Mouse (Mus musculus) macrophage (primary cell): Measurements from ENCODE around the gene Cfap206. TPM values are rescaled to one million over a fixed set of nuclear protein-coding genes. Genes with fewer than 3 reads are reported as not detected.
A peak's percentile ranks its signal among the peaks of the same experiment; 100 is the strongest.
"Not testable (repeated sequence)": the region's sequence is repeated elsewhere in the genome, so short reads cannot be mapped to it uniquely, and the experiment has no call there.

Experiments used
- H3K27ac ChIP-seq: fragments of 350-480 bp; formaldehyde crosslinking; 2 replicates; pipeline ENCODE4 v1.9.0; 2021
- H3K36me3 ChIP-seq: fragments of 350-480 bp; formaldehyde crosslinking; 2 replicates; pipeline ENCODE4 v1.9.0; 2021; ENCODE audit errors: inconsistent target
- H3K4me3 ChIP-seq: fragments of 350-480 bp; formaldehyde crosslinking; 2 replicates; pipeline ENCODE4 v1.9.0; 2021; ENCODE audit errors: inconsistent target
- H3K79me2 ChIP-seq: fragments of 350-480 bp; formaldehyde crosslinking; 2 replicates; pipeline ENCODE4 v1.9.0; 2021; ENCODE audit errors: inconsistent target
- WGBS: methylation state at CpG from one replicate; pipeline ENCODE4 v1.1.7; 2026; ENCODE audit warnings: inconsistent platforms; ENCODE audit not compliant: missing documents; 5-methylcytosine and 5-hydroxymethylcytosine counted together
- polyA plus RNA-seq: library from polyadenylated mRNA; stranded (reverse); fragments of 250-400 nt; gene quantifications from 3 replicates; pipeline ENCODE4 v1.2.4, GENCODE M21; 2018; ENCODE audit warnings: inconsistent platforms
- total RNA-seq, 78 experiments: library from RNA; depleted of rRNA; stranded (reverse); fragments of 250-400 nt; gene quantifications; 1 replicate in 9 of 78; 2 replicates in 24 of 78; 3 replicates in 43 of 78; 4 replicates in 2 of 78; pipeline ENCODE4 v1.2.4; 2018; ENCODE audit warnings: inconsistent platforms in 56 of 78

Gene Cfap206
- not detected for total RNA-seq (2018; cell fraction: chromatin; rRNA removed)
- not detected for total RNA-seq (2018; cell fraction: cytosol; rRNA removed)
- total RNA-seq (2018; cell fraction: nucleus; rRNA removed), result not detected
- polyA plus RNA-seq, result not detected in 3 replicates

DNA sequence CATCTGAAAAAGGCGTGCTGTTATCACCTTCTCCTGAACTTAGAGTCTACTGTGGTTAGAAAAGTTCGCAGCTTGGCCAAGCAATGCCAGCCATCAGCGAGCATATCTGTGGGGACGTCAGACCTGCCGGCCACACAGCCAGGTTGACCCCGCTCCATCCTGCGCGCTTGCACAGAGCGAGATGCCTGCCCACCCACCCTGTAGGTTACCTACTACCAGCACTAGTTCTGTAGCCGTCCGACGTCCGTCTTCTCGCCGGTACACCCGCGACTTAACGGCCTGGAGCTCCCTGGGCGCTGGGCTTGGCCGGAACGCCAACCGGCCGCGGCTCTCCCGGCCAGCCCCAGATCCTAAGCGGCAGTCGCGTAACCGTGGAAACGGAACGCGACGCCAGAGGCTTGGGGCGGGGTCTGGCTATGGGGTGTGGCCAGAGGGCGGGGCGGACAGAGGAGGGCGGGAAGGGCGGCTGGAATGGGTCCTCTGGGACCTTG is at the start of gene Cfap206:
Cfap206 (minus strand) TSS at position 356 of the 491 bp plus-strand sequence.
- 2% methylated on average over 29 of the region's 38 CpGs for WGBS
- Histone ChIP-seq H3K36me3 (no peaks in the 10 kb centered on the region), H3K27ac (no peak within 1 kb of the TSS), H3K79me2 (no peaks in the 10 kb centered on the region), H3K4me3 (no peak within 1 kb of the TSS)

DNA sequence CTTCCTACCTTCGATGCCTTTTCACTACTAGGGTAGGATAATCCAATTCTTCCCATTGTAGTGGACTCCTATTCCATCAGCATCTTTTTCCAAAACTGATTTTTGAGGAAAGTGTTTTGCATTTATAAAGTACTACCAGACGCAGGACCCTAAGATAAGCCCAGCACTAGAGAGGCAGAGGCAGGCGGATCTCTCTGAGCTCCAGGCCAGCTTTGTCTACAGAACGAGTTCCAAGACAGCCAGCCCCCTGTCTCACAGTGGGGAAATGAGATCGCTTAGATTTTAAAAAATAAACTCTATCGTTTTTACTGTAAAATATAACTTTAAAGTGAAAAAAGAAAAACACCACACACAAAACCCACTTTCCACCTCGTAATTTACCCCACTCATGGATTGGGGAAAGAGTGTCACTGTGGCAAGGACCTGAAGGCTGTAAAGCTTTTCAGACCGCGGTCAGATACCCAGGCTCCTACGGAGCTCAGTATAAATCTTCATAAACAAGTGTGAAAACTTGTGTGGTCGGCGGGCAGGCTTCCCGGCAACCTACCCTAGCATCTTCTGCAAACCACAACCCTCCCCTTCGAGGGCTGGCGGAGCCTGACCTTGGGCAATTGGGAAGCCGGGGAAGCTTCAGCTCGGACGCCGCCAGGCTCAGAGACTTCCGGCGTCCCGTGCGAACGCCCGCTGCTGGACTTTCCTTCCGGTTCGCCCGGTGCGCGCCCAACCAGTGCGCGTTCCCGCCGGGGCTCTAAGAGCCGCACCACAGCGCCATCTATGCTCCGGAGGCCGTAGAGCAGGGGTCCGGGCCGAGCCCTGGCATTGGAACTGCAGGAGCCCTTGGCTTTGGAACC is 47.9 kb upstream of the Cfap206 start, which contains the start of gene Smim8:
Smim8 (minus strand) TSS at position 747 of the 851 bp plus-strand sequence.
- no peaks in the 10 kb centered on the region; the same call in 1 of the 2 replicates for H3K79me2 ChIP-seq
- whole genome bisulfite sequencing, result 6% methylated on average over 40 of the region's 40 CpGs
- H3K27ac ChIP-seq, result peak within 1 kb of the TSS; percentile 31
- peak within 1 kb of the TSS; percentile 67 for H3K4me3 ChIP-seq
- H3K36me3 ChIP-seq, result no peaks in the 10 kb centered on the region

- 0 out of 2 replicates have a peak, but pooled peaks cover 3% of the 10 kb centered on the region for H3K36me3 ChIP-seq
Observed at GRCm38 (mm10) chr4:34771652-34772371, 41.8 kb upstream of the Cfap206 start.

GRCm38 (mm10) chr4:34756163-34756562 is 26.2 kb upstream of the Cfap206 start, which contains the start of gene Gm136:
TSS of gene Gm136 (minus strand) at chr4:34756263.
- no peak within 1 kb of the TSS for H3K27ac ChIP-seq
- 0% methylated on average over 1 of the region's 1 CpGs for WGBS
- H3K4me3 ChIP-seq, result no peak within 1 kb of the TSS
- no peaks in the 10 kb centered on the region for H3K36me3 ChIP-seq
- no peaks in the 10 kb centered on the region for H3K79me2 ChIP-seq

More at GRCm38 (mm10) chr4:34771652-34772371, 41.8 kb upstream of the Cfap206 start:
- no peak overlapping the region for H3K4me3 ChIP-seq
- WGBS, result 91% methylated on average over 8 of the region's 8 CpGs
- H3K79me2 ChIP-seq, result no peaks in the 10 kb centered on the region
- no peak overlapping the region for H3K27ac ChIP-seq

DNA sequence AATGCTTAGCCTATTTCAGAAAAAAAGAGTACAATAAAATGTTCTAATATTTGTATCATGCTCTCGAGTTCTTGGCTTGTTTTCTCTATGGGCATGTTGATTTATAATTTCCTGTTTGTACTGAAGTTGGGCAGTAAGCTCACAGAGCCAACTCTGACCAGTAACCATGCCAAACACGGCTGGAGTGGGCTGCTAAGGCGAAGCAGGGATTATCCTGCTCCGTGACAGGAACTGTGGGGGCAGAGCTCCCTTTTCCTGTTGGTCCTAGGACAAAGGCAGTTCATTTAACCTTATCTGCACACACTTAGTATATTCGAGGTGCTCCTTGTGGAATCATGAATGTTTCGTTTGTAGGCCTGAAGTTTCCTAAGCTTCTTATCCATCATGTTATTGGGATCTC is 19.2 kb upstream of the Cfap206 start:
- Histone ChIP-seq H3K36me3 (no peaks in the 10 kb centered on the region), H3K79me2 (no peaks in the 10 kb centered on the region), H3K27ac (no peak overlapping the region), H3K4me3 (no peak overlapping the region)
- 71% methylated on average over 6 of the region's 6 CpGs for WGBS

GRCm38 (mm10) chr4:34734461-34734860 is 4.5 kb upstream of the Cfap206 start:
- no peaks in the 10 kb centered on the region for H3K36me3 ChIP-seq
- H3K27ac ChIP-seq, result no peak overlapping the region
- WGBS, result 75% methylated on average over 3 of the region's 3 CpGs
- H3K4me3 ChIP-seq, result no peak overlapping the region
- H3K79me2 ChIP-seq, result no peaks in the 10 kb centered on the region

GRCm38 (mm10) chr4:34733415-34733814 is 3.4 kb upstream of the Cfap206 start:
- H3K4me3 ChIP-seq, H3K79me2 ChIP-seq, H3K27ac ChIP-seq, H3K36me3 ChIP-seq: not testable (repeated sequence)
- WGBS, result 0% methylated on average over 2 of the region's 2 CpGs

DNA sequence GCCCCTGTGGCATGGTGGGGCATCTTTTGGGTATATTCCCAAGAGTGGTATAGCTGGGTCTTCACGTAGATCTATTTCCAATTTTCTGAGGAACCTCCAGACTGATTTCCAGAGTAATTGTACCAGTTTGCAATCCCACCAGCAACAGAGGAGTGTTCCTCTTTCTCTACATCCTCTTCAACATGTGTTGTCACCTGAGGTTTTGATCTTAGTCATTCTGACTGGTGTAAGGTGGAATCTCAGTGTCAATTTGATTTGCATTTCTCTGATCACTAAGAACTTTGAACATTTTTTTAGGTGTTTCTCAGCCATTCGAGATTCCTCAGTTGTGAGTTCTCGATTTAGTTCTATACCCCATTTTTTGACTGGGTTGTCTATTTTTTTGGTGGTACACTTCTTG is 4.3 kb downstream of the Cfap206 start:
- not testable (repeated sequence) for H3K27ac ChIP-seq, H3K79me2 ChIP-seq, H3K4me3 ChIP-seq, H3K36me3 ChIP-seq
- 83% methylated on average over 3 of the region's 3 CpGs for WGBS

- Histone ChIP-seq H3K79me2 (no peaks in the 10 kb centered on the region), H3K4me3 (no peak overlapping the region), H3K36me3 (no peaks in the 10 kb centered on the region), H3K27ac (no peak overlapping the region)
- WGBS, result 85% methylated on average over 4 of the region's 4 CpGs
Observed at GRCm38 (mm10) chr4:34724306-34724705, 5.7 kb downstream of the Cfap206 start.

- Histone ChIP-seq H3K27ac (no peak overlapping the region), H3K4me3 (no peak overlapping the region), H3K36me3 (no peaks in the 10 kb centered on the region), H3K79me2 (no peaks in the 10 kb centered on the region)
- 74% methylated on average over 4 of the region's 4 CpGs for WGBS
Observed at GRCm38 (mm10) chr4:34723186-34723585, 6.8 kb downstream of the Cfap206 start.

DNA sequence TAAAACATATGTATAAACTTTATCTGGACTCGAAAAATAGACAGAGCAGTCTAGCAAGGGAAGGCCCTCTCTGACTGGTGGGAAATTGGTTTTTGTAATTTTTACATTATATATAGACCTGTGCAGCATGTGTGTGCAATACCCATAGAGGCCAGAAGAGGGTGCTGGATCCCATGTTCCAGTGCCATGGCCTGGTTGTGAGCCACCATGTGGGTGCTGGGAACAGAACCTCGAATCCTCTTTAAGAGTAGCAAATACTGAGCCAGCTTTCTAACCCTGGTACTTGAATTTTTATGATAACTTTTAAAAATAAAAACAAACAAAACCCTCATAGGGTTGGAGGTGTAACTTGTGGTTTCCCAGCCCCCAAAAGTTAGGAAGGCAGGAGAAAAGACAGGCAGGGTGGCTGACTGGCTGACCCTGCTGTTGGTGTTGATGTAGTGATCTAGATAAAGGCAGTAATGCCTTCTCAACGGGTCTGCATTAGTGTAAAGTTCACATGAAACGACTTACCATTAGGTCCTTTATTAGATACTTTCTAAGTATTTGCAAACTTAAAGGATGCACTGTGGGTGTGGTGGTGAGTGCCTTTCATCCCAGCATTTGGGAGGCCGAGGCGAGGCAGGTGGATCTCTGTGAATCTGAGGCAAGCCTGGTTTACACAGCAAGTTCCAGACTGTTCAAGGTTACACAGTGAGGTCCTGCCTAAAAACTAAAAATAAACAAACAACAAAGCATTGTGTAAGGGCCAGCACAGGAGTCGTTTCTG is 9.7 kb downstream of the Cfap206 start:
- WGBS, result 96% methylated on average over 7 of the region's 7 CpGs
- no peaks in the 10 kb centered on the region for H3K36me3 ChIP-seq
- no peak overlapping the region for H3K27ac ChIP-seq
- H3K4me3 ChIP-seq, result no peak overlapping the region
- H3K79me2 ChIP-seq, result no peaks in the 10 kb centered on the region

GRCm38 (mm10) chr4:34719421-34719820 is 10.6 kb downstream of the Cfap206 start:
- Histone ChIP-seq H3K36me3 (no peaks in the 10 kb centered on the region), H3K79me2 (no peaks in the 10 kb centered on the region), H3K4me3 (no peak overlapping the region), H3K27ac (no peak overlapping the region)
- 95% methylated on average over 10 of the region's 12 CpGs for WGBS

- 86% methylated on average over 1 of the region's 1 CpGs for WGBS
- Histone ChIP-seq H3K27ac (no peak overlapping the region), H3K79me2 (no peaks in the 10 kb centered on the region), H3K4me3 (no peak overlapping the region), H3K36me3 (no peaks in the 10 kb centered on the region)
Observed at GRCm38 (mm10) chr4:34715062-34715461, 14.9 kb downstream of the Cfap206 start.

- WGBS, result 83% methylated on average over 3 of the region's 3 CpGs
- H3K36me3 ChIP-seq, result no peaks in the 10 kb centered on the region
- no peak overlapping the region for H3K4me3 ChIP-seq
- no peak overlapping the region for H3K27ac ChIP-seq
- no peaks in the 10 kb centered on the region for H3K79me2 ChIP-seq
Observed at GRCm38 (mm10) chr4:34708127-34708526, 21.9 kb downstream of the Cfap206 start.
